Mouse (Mus musculus): ENCODE data around the gene Mga.
A peak's percentile ranks its signal among the peaks of the same experiment; 100 is the strongest.

Gene Mga

GRCm38 (mm10) chr2:119897090-119897732 lies at the start of gene Mga:
Gene Mga (plus strand): TSS chr2:119897228.
- DNase-seq (ENCODE audit: low read depth) = peak; percentile 98

- no peak for DNase-seq (ENCODE audit: low read depth)
Observed at GRCm38 (mm10) chr2:119853811-119854210, 43.2 kb upstream of the Mga start.

- no peak for DNase-seq (ENCODE audit: low read depth)
Observed at GRCm38 (mm10) chr2:119855310-119855850, 41.6 kb upstream of the Mga start.

- DNase-seq (ENCODE audit: low read depth) = no peak
Observed at GRCm38 (mm10) chr2:119857341-119857740, 39.7 kb upstream of the Mga start.

- DNase-seq (ENCODE audit: low read depth) = no peak
Observed at GRCm38 (mm10) chr2:119864484-119864883, 32.5 kb upstream of the Mga start.

- no peak for DNase-seq (ENCODE audit: low read depth)
Observed at GRCm38 (mm10) chr2:119872371-119873104, 24.5 kb upstream of the Mga start.

GRCm38 (mm10) chr2:119873105-119873464 lies 23.9 kb upstream of the Mga start:
- peak; percentile 79 for DNase-seq (ENCODE audit: low read depth)

- no peak for DNase-seq (ENCODE audit: low read depth)
Observed at GRCm38 (mm10) chr2:119875981-119876380, 21.0 kb upstream of the Mga start.

GRCm38 (mm10) chr2:119887201-119887600 lies 9.8 kb upstream of the Mga start:
- DNase-seq (ENCODE audit: low read depth) = no peak

GRCm38 (mm10) chr2:119896553-119897089 lies 407 bp upstream of the Mga start:
- DNase-seq (ENCODE audit: low read depth) = peak; percentile 41

- DNase-seq (ENCODE audit: low read depth) = peak; percentile 79
Observed at GRCm38 (mm10) chr2:119898141-119898594, 1.1 kb downstream of the Mga start.

- DNase-seq (ENCODE audit: low read depth) = no peak
Observed at GRCm38 (mm10) chr2:119916007-119916406, 19.0 kb downstream of the Mga start.

GRCm38 (mm10) chr2:119917631-119918369 lies 20.8 kb downstream of the Mga start:
- no peak for DNase-seq (ENCODE audit: low read depth)

GRCm38 (mm10) chr2:119970571-119970970 lies 73.5 kb downstream of the Mga start:
- DNase-seq (ENCODE audit: low read depth) = peak; percentile 79

- DNase-seq (ENCODE audit: low read depth) = peak; percentile 25
Observed at GRCm38 (mm10) chr2:119971316-119971715, 74.3 kb downstream of the Mga start.

- DNase-seq (ENCODE audit: low read depth) = peak; percentile 97
Observed at GRCm38 (mm10) chr2:119971837-119972536, 75.0 kb downstream of the Mga start.

GRCm38 (mm10) chr2:119972537-119972879 lies 75.5 kb downstream of the Mga start, which contains the start of gene Mapkbp1:
Gene Mapkbp1 (plus strand): TSS chr2:119972699.
- DNase-seq (ENCODE audit: low read depth) = no peak

- DNase-seq (ENCODE audit: low read depth) = no peak
Observed at GRCm38 (mm10) chr2:119980343-119980986, 83.4 kb downstream of the Mga start.

- no peak for DNase-seq (ENCODE audit: low read depth)
Observed at GRCm38 (mm10) chr2:119981631-119982030, 84.6 kb downstream of the Mga start.

GRCm38 (mm10) chr2:119985871-119986270 lies 88.8 kb downstream of the Mga start:
- DNase-seq (ENCODE audit: low read depth) = no peak

- no peak for DNase-seq (ENCODE audit: low read depth)
Observed at GRCm38 (mm10) chr2:119986369-119986768, 89.3 kb downstream of the Mga start.
